Mouse (Mus musculus) left cerebral cortex, adult 11 months (tissue): Measurements from ENCODE around the gene Lrrc28.

Experiments used
- DNase-seq: peaks from one replicate; pipeline ENCODE4 v3.0.0; 2022; ENCODE audit warnings: low spot score

The Lrrc28 gene

GRCm38 (mm10) chr7:67644291-67644690, 777 bp downstream of the Lrrc28 start:
- DNase-seq = no peak

GRCm38 (mm10) chr7:67642955-67643354, 2.1 kb downstream of the Lrrc28 start:
- no peak for DNase-seq

- no peak for DNase-seq
Measured at GRCm38 (mm10) chr7:67639006-67639405, 6.1 kb downstream of the Lrrc28 start.

GRCm38 (mm10) chr7:67636161-67636560, 8.9 kb downstream of the Lrrc28 start:
- no peak for DNase-seq

GRCm38 (mm10) chr7:67634210-67634609, 10.9 kb downstream of the Lrrc28 start:
- no peak for DNase-seq

- no peak for DNase-seq
Measured at GRCm38 (mm10) chr7:67632380-67632779, 12.7 kb downstream of the Lrrc28 start.

- peak; percentile 82 for DNase-seq
Measured at GRCm38 (mm10) chr7:67630817-67631216, 14.3 kb downstream of the Lrrc28 start.

GRCm38 (mm10) chr7:67629681-67630080, 15.4 kb downstream of the Lrrc28 start:
- DNase-seq = no peak

- DNase-seq = no peak
Measured at GRCm38 (mm10) chr7:67626671-67627070, 18.4 kb downstream of the Lrrc28 start.

GRCm38 (mm10) chr7:67622151-67622550, 22.9 kb downstream of the Lrrc28 start:
- no peak for DNase-seq

- DNase-seq = peak; percentile 32
Measured at GRCm38 (mm10) chr7:67619836-67620235, 25.2 kb downstream of the Lrrc28 start.

GRCm38 (mm10) chr7:67618316-67618715, 26.8 kb downstream of the Lrrc28 start:
- DNase-seq = no peak

GRCm38 (mm10) chr7:67617646-67618045, 27.4 kb downstream of the Lrrc28 start:
- no peak for DNase-seq

GRCm38 (mm10) chr7:67616890-67617289, 28.2 kb downstream of the Lrrc28 start:
- DNase-seq = no peak

- no peak for DNase-seq
Measured at GRCm38 (mm10) chr7:67614464-67614861, 30.6 kb downstream of the Lrrc28 start.

- no peak for DNase-seq
Measured at GRCm38 (mm10) chr7:67613795-67614463, 31.1 kb downstream of the Lrrc28 start.

GRCm38 (mm10) chr7:67608348-67609024, 36.6 kb downstream of the Lrrc28 start:
- DNase-seq = no peak

GRCm38 (mm10) chr7:67607669-67608347, 37.3 kb downstream of the Lrrc28 start:
- no peak for DNase-seq

- DNase-seq = no peak
Measured at GRCm38 (mm10) chr7:67606250-67606649, 38.8 kb downstream of the Lrrc28 start.

- DNase-seq = no peak
Measured at GRCm38 (mm10) chr7:67605114-67605513, 40.0 kb downstream of the Lrrc28 start.

GRCm38 (mm10) chr7:67598050-67598449, 47.0 kb downstream of the Lrrc28 start:
- peak; percentile 30 for DNase-seq

GRCm38 (mm10) chr7:67596961-67597360, 48.1 kb downstream of the Lrrc28 start:
- DNase-seq = no peak

GRCm38 (mm10) chr7:67596322-67596721, 48.7 kb downstream of the Lrrc28 start:
- DNase-seq = no peak
